Mouse (Mus musculus): ENCODE data around the gene Foxo1.

Foxo1 gene

DNA sequence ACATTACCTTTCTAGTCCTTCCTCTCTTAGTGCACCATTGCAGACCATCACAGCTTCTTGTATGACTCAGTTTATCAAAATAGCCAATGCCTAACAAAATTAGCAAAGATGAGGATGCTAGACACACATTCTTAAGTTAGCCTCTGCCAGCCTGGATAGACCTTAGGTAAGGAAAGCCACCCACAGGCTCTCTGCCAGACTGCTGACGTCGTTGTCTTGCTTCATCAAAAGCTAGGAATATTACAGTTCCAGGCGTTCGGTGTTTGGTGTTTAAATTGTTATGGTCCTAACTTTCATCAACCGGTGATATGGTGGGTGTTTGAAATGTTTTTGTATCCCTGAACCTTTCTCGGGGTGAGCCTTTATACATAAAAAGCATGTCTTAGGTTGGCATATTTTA, 96.4 kb downstream of the Foxo1 start:
- no peak for DNase-seq (ENCODE audit: low spot score in 2 of 2)

DNA sequence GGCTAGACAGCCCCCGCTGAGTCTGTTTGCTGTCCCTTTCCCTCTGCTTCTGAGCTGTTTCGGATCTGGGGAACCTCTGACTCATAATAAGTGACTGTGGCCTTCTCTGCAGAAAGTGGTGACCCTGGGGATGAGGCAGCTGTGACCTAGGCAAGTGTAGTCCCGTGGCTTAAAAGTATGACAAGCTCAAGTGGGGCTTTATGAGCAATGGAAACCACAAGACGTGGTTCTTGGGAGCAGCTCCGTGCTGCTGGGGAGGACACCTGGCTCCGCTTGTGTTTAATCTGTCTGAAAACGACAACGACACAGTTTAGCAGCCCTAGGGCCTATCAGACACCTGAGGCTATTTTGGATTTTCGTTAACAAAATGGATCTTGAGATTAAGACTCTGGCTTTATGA, 101.1 kb downstream of the Foxo1 start:
- DNase-seq (ENCODE audit: low spot score in 2 of 2), result no peak

DNA sequence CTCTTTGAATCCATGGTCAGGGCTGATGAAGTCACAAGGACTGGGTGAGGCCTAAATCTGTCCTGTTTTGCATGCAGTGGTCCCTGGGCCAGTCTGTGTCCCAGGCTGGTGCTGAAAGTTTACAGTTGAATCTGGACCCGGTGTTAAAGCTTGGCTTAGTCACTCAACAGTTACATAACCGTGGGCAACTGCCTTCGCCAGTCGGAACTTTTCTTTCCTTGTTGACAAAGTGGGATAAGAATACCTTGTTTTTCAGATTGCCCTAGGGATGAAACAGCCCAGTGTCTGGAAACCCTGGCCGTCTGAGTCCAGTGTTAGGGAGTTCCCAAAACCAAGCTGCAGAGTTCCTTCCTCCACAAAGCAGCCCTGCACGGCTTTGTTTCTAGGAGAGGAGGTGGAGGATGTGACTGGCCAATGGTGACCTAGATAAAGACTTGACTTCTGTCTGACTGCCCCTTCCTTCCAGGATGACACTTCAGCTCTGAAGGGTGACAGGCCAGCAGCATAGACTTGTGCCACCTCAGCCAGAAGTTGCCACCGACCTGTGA, 101.8 kb downstream of the Foxo1 start:
- DNase-seq (ENCODE audit: low spot score in 2 of 2), result no peak

DNA sequence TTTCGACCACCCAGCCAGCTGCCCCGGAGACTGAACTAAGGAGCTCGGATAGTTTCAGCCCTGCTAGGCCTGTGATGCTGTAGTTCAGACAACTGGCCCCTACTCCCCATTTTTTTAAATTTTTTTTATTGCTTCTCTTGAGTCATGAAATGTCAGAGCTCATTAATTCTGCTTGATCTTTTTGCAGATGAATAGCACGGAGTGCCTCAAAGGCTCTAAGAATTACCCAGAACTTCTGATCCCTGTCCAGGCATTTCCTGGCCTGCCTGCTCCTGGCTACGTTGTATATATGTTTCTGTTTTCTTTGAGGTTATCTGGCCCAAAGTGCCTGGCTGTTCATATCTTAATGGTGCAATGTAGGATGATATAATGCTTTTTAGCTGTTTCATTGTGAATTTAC, 108.8 kb downstream of the Foxo1 start:
- DNase-seq (ENCODE audit: low spot score in 2 of 2), result no peak

DNA sequence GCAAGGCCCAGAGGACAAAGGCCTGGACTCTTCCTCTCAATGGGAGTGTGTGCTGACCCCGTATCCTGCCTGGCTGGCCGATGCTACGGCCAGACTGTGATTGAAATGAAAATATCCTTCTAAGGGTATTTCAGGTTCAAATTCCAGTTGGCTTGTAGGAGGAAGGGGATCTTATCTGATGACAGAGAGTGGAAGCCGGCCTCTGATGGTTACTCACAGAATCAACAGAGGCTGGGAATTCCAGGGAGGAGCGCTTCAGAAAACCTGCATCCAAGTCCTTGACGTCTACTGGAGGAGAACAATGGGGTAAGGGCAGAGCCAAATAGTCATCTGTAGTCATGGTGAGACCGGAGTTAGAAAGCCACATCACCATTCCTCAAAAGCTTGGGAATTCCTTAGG, 115.2 kb downstream of the Foxo1 start:
- no peak for DNase-seq (ENCODE audit: low spot score in 2 of 2)

DNA sequence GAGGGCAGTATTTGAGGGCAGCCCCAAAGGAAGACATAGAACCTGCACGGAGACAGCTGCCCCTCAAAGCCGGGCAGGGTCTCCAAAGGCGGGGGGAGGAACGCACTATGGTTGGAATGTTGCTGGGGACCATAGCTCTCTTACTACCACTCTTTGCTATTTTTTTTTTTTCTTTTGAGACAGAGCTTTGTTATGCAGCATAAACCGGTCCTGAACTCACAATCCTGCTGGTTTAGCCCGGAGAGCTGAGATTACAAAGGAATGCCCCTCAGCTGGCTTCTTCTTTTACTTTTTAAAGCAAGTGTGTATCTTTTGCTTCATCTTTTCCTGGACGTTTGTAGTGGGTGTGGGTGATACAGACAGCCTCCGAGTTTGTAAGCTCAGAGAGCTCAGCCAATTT, 118.2 kb downstream of the Foxo1 start:
- DNase-seq (ENCODE audit: low spot score in 2 of 2), result no peak

DNA sequence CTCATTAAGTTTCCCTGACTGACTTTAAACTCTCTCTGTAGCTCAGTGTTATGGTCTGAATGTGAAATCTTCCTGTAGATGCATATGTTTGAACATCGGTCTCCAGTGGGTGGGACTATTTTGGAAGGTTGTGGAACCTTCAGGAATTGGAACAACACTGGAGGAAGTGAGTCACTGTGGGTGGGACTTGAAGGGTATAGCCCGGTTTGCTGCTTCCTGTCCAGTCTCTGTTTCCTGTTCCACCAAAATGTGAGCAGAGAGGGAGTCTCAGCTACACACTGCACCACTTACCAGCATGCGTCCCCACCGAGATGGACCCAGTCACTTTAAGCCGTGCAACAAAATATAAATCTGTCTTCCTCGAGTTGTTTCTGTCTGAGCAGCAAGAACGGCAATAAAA, 122.2 kb downstream of the Foxo1 start:
- no peak for DNase-seq (ENCODE audit: low spot score in 2 of 2)

DNA sequence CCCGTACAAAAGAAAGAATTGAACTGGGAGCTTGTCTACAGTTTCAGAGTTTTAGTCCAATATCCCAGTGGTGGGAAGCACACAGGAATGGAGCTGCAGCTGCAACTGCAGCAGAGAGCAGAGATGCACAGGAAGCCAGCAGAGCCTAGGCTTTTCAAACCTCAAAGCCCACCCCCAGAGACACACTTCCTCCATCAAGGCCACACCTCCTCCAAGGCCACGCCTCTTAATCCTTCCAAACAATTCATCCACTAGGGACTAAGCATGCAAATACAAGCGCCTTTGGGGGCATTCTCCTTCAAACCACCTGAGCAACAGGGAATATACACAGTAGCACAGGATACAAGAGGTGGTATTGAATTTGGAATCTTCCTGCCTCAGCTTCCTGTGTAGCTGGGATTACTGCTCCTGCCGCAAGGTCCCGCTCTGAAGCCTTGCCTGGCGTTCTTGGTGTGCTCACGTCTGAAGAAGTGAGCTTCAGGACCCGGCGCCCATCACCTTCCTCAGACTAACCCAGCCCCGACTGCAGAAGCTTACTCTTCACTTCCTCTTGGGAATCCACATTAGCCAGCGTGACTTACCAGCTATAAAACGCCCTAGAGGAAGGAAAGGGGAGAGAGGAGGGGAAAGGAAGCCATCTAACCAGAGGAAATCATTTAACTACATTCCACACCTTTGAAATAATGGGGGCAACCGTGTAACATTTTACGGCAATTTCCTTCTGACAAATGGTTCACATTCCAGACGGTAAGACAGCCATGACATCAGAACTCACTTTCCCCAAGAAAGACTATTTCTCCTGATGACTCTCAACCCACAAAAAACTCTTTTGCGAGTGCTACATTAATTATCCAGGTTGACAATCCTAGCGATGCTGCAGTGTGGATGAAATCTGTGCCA, 122.9 kb downstream of the Foxo1 start:
- DNase-seq (ENCODE audit: low spot score in 2 of 2), result peak in 1 of 2 experiments; percentile 26

DNA sequence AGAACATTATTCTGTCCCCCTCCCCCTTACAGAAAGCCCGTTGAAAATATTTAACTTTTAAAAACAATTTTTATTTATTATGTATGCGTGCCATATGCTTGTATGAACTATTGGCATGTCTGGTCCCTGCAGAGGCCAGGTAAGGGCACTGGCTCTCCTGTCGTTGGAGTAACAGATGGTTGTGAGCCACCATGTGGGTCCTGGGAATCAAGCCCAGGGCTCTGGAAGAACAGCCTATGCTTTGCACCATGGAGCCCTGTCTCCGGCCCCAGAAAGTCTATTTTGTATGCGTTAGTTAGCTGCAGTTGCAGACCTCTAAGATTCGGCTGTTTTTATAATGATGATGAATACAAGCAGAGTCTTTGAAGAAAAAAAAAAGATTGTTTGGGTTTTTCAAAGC, 123.8 kb downstream of the Foxo1 start:
- no peak for DNase-seq (ENCODE audit: low spot score in 2 of 2)

DNA sequence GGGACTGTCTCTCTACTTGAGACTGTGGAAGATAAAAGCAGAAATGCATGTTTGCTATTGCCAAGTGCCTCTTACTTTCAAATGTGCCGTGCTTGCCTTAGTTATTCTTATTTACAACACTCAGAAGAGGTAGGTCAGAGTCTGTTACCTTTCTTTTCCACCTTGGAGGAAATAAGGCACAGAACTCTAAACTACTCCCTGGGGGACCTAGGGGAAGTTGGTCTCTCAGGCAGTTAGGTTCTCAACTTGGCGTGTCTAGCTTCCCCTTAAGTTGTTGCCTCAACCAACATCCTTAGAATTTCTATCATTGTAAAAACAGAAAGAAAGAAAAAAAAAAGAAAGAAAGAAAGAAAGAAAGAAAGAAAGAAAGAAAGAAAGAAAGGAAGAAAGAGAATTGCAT, 124.4 kb downstream of the Foxo1 start:
- DNase-seq (ENCODE audit: low spot score in 2 of 2), result no peak

DNA sequence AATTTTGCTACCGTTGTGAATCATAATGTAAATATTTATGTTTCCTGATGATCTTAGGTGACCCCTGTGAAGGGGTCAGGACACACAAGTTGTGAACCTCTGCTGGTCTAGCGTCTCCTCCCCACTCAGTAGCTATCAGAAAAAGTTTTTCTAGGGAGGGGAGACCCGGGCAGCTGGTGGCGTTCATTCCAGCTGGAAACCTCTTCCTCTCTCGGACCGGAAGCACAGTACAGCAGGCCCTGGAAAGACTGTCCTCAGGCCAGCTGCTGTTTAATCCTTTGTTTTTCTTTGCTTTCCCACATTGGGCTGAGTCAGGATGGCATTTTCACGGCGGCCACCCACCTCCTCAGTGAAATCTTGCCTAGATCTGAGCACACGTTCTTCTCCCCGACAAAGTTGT, 125.0 kb downstream of the Foxo1 start:
- no peak for DNase-seq (ENCODE audit: low spot score in 2 of 2)

DNA sequence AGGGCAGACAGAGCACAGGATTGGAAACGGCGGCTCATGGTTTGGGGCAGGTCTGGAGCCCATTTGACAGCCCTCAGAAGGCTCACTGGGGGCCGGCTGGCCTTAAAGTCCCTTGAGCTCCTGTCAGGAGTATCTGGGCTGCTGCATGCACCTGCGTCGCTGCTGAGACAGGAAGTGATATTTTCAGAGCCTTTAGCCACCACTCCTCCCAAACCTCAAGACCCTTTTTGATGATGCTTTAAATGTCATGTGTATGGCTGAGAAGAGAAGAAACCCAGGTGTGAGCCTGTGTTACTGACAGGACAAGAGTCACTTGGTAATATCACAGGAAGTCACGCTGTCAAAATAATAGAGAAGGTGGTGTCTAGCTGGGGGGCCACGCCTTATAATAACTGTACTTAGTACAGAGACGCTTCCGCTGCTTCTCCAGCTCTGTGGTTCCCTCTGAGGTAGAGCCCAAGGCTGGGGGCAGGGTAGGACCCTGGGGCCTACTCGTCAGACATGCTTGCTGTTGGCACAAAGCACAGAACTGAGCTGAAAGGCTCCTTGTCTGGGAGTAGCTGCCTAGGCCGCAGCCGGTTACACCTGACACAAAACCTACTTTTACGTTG, 128.1 kb downstream of the Foxo1 start:
- peak in 1 of 2 experiments; percentile 62 for DNase-seq (ENCODE audit: low spot score in 2 of 2)

DNA sequence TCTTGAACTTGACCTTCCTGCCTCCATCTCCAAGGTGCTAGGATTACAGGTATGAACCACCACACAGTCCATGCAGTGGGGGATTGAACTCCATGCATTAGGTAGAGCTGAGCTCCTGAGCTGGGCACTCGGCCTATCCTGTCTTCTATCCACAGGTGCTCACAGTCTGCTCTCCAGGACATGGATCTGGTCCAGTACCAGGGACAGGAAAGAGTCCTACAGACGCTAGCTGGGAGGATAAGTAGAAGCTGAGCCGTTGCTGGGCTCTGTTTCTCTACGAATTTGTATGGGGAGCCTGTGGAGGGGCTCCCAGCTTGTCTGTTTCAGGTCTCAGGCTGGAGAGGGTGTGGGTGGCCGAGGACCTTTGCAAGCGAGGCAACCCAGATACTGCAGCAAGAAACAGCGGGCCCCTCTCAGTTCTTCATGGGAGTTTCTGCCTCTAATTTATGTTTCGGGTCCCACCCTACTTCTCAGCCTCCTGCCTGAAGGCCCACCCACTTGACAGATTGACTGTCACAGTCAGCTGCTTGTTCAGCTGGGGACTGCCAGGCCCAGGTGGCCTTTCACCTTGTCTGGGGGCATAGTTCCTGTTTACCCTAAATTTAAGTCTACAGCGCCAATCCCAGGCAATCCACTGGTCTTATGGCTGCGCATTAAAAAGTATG, 128.9 kb downstream of the Foxo1 start:
- peak in 1 of 2 experiments; percentile 61 for DNase-seq (ENCODE audit: low spot score in 2 of 2)

DNA sequence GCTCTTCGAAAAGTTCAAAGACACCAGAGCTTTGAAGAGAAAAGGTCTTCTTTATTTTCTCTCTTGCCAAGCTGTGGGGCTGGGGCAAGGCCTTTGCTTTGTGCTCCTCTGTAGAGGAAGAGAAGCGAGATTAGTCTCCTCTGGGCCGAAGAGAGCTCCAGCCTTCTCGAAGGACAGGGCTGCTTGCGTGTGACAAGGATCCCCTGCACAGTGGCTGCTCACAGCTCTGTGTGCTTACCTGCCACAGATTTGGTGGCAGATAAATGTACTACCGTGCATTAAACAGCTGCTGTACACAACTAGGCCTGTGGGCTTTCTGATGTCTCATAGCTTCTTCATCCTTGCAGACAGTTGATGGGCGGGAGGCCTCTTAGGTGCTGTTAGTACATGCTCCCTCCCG, 129.8 kb downstream of the Foxo1 start:
- DNase-seq (ENCODE audit: low spot score in 2 of 2), result no peak

DNA sequence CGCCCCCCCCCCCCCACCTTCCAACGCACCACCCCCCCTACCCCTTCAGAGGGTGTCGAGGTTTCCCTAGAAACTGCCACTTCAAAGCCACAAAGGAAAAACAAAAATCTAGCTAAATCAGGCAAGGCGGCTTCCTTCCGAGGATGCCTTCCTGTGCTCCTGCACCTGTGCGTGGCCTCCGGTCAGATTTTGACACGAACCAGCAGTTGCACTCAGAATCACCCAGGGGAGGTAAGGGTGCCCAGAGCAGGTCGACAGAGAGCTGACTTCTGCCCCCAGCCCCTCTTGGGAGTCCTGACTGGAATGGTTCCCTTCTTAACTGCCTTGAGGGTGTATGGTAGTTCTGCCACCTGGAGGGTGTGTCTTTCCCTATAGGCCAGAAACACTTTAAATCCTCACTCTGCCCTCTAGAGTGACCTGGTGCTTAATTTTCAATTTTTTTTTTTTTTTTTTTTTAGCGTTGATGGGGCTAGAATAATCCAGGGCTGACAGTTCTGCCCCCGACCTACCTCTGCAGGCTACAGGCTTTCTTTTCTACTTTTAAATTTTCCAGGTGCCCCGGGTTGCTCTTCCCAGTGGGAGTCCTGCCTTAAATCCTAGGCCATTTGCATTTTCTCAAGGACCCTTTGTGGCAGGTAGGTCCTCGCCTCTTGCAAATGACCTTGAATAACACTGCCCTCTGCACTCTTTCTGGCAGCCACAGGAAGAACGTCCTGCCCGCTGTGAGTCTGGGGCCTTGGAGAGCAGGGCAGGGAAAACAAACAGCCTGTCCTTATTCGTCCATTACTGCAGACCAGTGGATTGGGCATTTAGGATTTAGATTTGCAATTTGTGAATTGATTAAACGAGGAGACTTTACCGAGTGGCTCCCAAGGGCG, 132.4 kb downstream of the Foxo1 start:
- peak in 1 of 2 experiments; percentile 31 for DNase-seq (ENCODE audit: low spot score in 2 of 2)

DNA sequence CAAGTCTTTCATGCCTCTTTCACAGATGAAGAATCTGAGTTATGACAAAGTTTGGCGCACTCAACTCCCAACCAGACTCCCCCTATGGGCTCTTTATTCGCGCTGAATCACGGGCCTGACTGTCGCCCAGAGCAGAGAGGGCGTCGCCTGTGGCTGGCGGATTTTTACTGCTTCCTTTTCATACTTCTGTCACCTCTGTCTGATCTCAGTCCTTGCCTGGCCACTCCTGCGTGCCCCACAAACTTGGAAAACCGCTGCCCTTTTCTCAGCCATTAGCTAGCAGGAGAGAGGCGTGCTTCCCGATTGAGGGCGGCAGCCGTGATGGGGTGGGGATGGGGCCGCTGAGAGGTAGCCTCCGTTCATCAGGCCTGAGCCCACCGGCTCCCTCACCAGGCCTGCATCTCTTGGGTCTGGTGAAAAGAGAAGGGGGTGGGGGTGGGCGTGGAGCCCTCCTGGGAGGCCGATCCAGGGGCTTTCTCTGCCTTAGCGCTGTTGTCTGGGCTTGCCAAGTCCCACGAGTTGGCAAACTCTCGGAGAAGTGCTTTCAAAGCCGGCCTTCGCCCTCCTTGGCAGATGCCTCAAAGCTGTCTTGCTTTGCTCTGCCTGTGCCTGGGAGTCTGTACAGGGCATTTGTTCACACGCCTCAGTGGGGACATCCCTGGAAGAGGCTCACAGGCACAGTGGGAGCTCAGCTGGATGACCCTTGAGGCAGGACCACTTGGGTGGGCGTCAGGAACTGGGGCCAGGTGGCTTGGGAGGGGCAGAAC, 133.2 kb downstream of the Foxo1 start:
- DNase-seq (ENCODE audit: low spot score in 2 of 2), result peak in 1 of 2 experiments; percentile 49

All from spleen, postnatal 10 days (tissue).